Mouse (Mus musculus) naive thymus-derived CD4-positive, alpha-beta T cell, adult 2 months (primary cell): ENCODE data around the gene Tma7.

Source experiments
- DNase-seq: peaks from one replicate; pipeline ENCODE4 v3.0.0-alpha.2; 2011; ENCODE audit warnings: low read depth

The Tma7 gene

DNA sequence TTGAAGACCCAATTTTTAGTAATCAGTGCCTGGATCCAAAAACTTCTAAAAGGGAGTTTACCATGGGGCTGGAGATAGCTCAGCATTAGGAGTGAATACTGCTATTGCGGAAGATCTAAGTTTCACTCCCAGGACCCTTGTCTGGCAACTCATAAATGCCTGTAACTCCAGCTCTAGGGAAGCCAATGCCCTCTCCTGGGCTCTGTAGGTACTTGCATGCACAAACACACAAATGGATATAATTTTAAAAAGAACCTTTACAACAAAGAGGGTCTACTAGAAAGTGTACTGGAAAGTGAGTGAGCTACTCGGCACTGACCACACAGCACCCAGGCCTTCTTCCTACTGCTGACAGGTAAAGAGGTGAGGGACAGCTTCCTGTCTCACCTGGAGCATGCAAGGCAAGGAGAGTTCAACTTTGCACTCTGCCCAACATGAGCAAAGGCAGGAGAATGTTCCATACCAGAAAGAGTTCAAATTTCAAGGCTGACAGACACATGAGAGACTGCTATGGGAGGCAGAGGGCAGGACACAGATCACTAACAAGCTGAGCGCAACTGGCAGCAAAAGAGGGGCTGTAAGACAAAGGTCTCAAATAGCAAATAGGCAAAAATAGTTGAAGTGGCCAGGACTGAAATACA is 14.2 kb downstream of the Tma7 start:
- DNase-seq, result peak; percentile 33

GRCm38 (mm10) chr9:109060898-109061295 is 21.5 kb downstream of the Tma7 start:
- no peak for DNase-seq

GRCm38 (mm10) chr9:109060184-109060897 is 22.0 kb downstream of the Tma7 start:
- peak; percentile 43 for DNase-seq

DNA sequence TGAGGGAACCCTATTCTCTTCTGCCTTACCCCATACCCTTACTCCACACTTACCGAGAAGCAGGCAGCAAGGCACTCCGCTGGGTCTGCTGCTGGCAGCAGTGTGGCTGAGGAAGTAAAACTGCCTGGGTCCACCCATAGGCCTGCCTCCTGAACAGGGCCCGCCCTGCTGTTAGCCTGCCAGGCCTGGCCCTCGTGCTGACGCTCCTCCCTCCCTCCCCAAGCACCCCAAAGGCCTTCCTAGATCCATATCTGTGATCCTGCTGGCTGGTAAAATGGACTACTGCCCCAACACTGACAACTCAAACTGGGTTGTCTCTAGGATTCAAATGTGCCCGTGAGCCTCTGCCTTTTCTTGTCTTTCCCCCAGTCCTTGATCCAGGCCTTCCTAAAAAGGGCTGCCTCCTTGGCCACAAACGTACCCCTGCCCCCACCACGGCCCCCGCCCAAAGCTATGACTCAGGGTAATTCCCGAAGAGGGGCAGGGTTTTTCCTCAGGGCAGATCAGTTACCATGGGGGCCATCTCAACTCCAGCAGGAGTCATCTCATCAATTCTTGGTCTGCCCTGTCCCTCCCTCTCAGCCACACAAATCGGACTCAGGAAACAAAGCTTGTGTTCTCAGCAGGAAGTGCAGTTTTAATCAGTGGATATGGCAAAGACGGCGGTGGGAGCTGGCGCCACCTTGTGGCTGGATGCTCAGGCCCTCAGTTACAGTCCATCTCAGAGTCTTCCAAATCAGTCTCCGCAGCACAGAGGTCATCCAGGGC is 23.1 kb downstream of the Tma7 start, which contains the start of gene Trex1:
Gene Trex1, minus strand, starts transcription at position 599 of the 768 bp plus-strand sequence.
- DNase-seq, result peak; percentile 95

- peak; percentile 72 for DNase-seq
Measured at GRCm38 (mm10) chr9:109058006-109058765, 24.2 kb downstream of the Tma7 start.

DNA sequence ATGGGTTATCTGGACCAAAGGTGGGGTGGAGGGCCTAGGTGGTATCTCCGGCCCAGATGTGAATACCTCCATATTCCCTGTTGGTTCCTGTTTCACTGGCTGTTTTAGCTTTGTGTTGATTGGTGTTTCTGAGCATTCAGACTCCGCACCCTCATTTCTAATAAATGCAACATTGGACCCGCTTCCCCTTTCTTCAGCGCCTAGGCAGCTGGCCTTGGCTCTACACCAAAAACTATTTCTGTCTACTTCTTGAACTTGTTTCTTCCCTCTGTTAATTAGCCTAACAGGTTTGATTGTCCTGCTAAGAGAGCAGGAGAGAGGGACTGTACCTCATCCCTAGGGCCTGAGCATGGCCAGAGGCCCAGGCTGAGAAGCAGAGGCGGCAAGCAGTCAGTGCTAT is 24.8 kb downstream of the Tma7 start:
- no peak for DNase-seq

DNA sequence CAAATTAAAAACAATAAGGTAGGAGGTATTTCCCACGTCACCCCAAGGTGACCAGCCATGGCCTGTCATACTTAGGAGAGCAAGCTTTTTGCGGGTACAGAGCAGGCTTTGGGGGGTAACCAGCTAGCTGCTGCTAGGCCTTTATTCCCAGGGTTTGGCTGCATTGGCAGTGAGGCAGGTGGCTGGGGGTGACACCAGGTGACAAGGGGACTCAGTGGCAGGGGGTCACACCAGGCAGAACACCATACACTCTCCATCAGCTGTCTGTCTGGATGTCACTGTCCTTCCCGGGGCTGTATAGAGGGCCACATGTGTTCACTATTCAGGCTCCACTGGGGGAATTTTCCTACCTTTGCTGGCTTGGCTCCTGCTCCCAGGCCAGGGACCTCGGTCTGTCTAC is 25.5 kb downstream of the Tma7 start:
- DNase-seq, result peak; percentile 37

- peak; percentile 51 for DNase-seq
Measured at GRCm38 (mm10) chr9:109056081-109056690, 26.2 kb downstream of the Tma7 start.

GRCm38 (mm10) chr9:109055271-109056030 is 26.9 kb downstream of the Tma7 start:
- DNase-seq, result peak; percentile 51

GRCm38 (mm10) chr9:109054712-109055111 is 27.7 kb downstream of the Tma7 start:
- DNase-seq, result peak; percentile 84

- DNase-seq, result peak; percentile 43
Measured at GRCm38 (mm10) chr9:109053851-109054250, 28.5 kb downstream of the Tma7 start.

- DNase-seq, result no peak
Measured at GRCm38 (mm10) chr9:109053366-109053765, 29.0 kb downstream of the Tma7 start.

- peak; percentile 82 for DNase-seq
Measured at GRCm38 (mm10) chr9:109052490-109053260, 29.7 kb downstream of the Tma7 start.

- peak; percentile 79 for DNase-seq
Measured at GRCm38 (mm10) chr9:109051651-109052489, 30.5 kb downstream of the Tma7 start.

GRCm38 (mm10) chr9:109051011-109051501 is 31.3 kb downstream of the Tma7 start:
- DNase-seq, result peak; percentile 92

GRCm38 (mm10) chr9:109050674-109050997 is 31.8 kb downstream of the Tma7 start:
- DNase-seq, result no peak

- DNase-seq, result no peak
Measured at GRCm38 (mm10) chr9:109049996-109050673, 32.3 kb downstream of the Tma7 start.

GRCm38 (mm10) chr9:109049316-109049715 is 33.1 kb downstream of the Tma7 start:
- no peak for DNase-seq
